Mouse (Mus musculus) embryonic facial prominence, embryonic 12.5 days (tissue): Measurements from ENCODE around the gene Hebp1. TPM values are rescaled to one million over a fixed set of nuclear protein-coding genes. Genes with fewer than 3 reads are reported as not detected.
A peak's percentile ranks its signal among the peaks of the same experiment; 100 is the strongest.

Experiments
- ATAC-seq: fragments of 200-750 bp; cut with Nextera tagmentation; 2 replicates; pipeline ENCODE4 v1.8.0; 2017; ENCODE audit not compliant: insufficient number of reproducible peaks, insufficient read depth, low FRiP score, low TSS enrichment
- H3K27ac ChIP-seq: fragments of 300-500 bp; sonication (generic); 2 replicates; pipeline ENCODE4 v1.5.1; 2016; ENCODE audit warnings: mild to moderate bottlenecking
- H3K27me3 ChIP-seq: fragments of 300-500 bp; sonication (generic); 2 replicates; pipeline ENCODE4 v1.6.1; 2016; ENCODE audit warnings: mild to moderate bottlenecking, moderate library complexity
- H3K36me3 ChIP-seq: fragments of 300-500 bp; sonication (generic); 2 replicates; pipeline ENCODE4 v1.6.1; 2016; ENCODE audit warnings: mild to moderate bottlenecking
- H3K4me1 ChIP-seq: fragments of 300-500 bp; sonication (generic); 2 replicates; pipeline ENCODE4 v1.6.1; 2016
- H3K4me2 ChIP-seq: fragments of 300-500 bp; sonication (generic); replicated peaks from 2 replicates; pipeline ENCODE4 v1.6.1; 2016; ENCODE audit warnings: mild to moderate bottlenecking, moderate library complexity
- H3K4me3 ChIP-seq: fragments of 300-500 bp; sonication (generic); 2 replicates; pipeline ENCODE4 v1.5.1; 2016; ENCODE audit warnings: mild to moderate bottlenecking
- H3K9ac ChIP-seq: fragments of 300-500 bp; sonication (generic); 2 replicates; pipeline ENCODE4 v1.6.1; 2016; ENCODE audit warnings: mild to moderate bottlenecking, moderate library complexity
- H3K9me3 ChIP-seq: fragments of 300-500 bp; sonication (generic); 2 replicates; pipeline ENCODE4 v1.6.1; 2016; ENCODE audit warnings: mild to moderate bottlenecking, moderate library complexity
- WGBS: fragments of 180-500 bp; shearing (Covaris S2); methylation state at CpG from one replicate; pipeline ENCODE4 v1.1.7; 2016; 5-methylcytosine and 5-hydroxymethylcytosine counted together
- polyA plus RNA-seq: library from polyadenylated mRNA; unstranded; fragments of >200 nt; fragmentation: Nextera tagmentation; extraction: Ambion mirVana; gene quantifications from 2 replicates; pipeline ENCODE4 v1.2.1, GENCODE M21; 2016

The Hebp1 gene
- polyA plus RNA-seq, 1 experiment from 2014 or later, result 6.8 TPM

GRCm38 (mm10) chr6:135219916-135220315 lies 22.1 kb upstream of the Hebp1 start:
- Histone ChIP-seq H3K9ac (no peak overlapping the region), H3K4me3 (no peak overlapping the region), H3K4me2 (no peak overlapping the region), H3K27ac (no peak overlapping the region), H3K36me3 (peaks cover 9% of the 10 kb centered on the region; the same call in 1 of the 2 replicates), H3K27me3 (no peaks in the 10 kb centered on the region), H3K4me1 (peaks cover 14% of the 10 kb centered on the region), H3K9me3 (no peaks in the 10 kb centered on the region)
- 80% methylated on average over 5 of the region's 5 CpGs for WGBS
- ATAC-seq, result no peak

- H3K27ac ChIP-seq, result 0 out of 2 replicates have a peak overlapping the region, but pooled peaks have one; percentile 30
- H3K4me3 ChIP-seq, result no peak overlapping the region
- no peak for ATAC-seq
- WGBS, result 60% methylated on average over 8 of the region's 8 CpGs
- H3K4me2 ChIP-seq, result no peak overlapping the region
- no peaks in the 10 kb centered on the region for H3K27me3 ChIP-seq
- peaks cover 6% of the 10 kb centered on the region; the same call in 1 of the 2 replicates for H3K4me1 ChIP-seq
- H3K9me3 ChIP-seq, result no peaks in the 10 kb centered on the region
- H3K36me3 ChIP-seq, result peaks cover 18% of the 10 kb centered on the region
- no peak overlapping the region for H3K9ac ChIP-seq
Measured at GRCm38 (mm10) chr6:135218330-135218729, 20.5 kb upstream of the Hebp1 start.

DNA sequence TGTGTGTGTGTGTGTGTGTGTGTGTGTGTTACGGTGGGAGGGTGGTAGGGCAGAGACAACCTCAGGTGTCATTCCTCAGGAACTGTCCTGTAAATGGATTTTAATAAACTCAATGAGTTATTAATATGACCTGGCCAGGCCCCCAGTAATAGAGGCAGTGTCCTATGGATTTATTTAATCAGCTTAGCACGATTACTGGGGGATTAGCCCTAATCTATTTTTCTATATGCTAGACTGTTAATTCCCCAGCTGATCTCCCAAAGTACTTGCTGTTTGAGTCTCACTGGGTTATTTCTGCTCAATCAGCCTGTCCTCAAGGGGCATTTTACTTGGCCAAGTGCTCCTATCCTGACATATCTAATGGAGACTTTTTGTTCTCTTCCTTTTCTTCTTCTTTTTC lies 14.8 kb upstream of the Hebp1 start:
- 68% methylated on average over 1 of the region's 2 CpGs for WGBS
- Histone ChIP-seq H3K9ac (no peak overlapping the region), H3K36me3 (peaks cover 9% of the 10 kb centered on the region), H3K4me3 (no peak overlapping the region), H3K4me1 (no peaks in the 10 kb centered on the region), H3K4me2 (no peak overlapping the region), H3K27ac (no peak overlapping the region), H3K9me3 (no peaks in the 10 kb centered on the region), H3K27me3 (no peaks in the 10 kb centered on the region)
- no peak for ATAC-seq

DNA sequence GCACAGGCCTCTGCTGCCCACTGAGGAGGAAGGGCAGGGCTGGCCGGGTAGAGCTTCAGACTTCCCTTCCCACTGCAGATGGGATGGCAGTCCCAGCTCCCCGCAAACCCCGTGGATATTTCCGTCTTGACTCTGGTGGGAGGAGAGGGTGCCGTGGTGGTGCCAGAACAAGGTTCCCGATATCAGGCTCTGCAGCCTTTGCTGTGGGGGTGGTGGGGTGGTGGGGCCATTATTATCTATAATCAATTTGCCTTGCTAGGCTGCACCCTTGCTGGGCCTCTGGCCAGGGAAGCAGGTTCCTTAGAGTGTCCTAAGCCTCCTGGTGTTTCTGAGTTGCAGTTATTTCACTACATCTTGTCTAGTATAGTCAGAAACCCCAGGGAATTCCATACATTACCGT lies 13.3 kb upstream of the Hebp1 start:
- 79% methylated on average over 7 of the region's 7 CpGs for WGBS
- no peaks in the 10 kb centered on the region for H3K9me3 ChIP-seq
- H3K9ac ChIP-seq, result no peak overlapping the region
- no peaks in the 10 kb centered on the region for H3K4me1 ChIP-seq
- no peak overlapping the region for H3K4me2 ChIP-seq
- H3K27me3 ChIP-seq, result no peaks in the 10 kb centered on the region
- no peak overlapping the region for H3K27ac ChIP-seq
- ATAC-seq, result no peak
- no peak overlapping the region for H3K4me3 ChIP-seq
- H3K36me3 ChIP-seq, result peaks cover 9% of the 10 kb centered on the region

GRCm38 (mm10) chr6:135206909-135207308 lies 9.1 kb upstream of the Hebp1 start:
- 86% methylated on average over 8 of the region's 8 CpGs for WGBS
- no peak overlapping the region for H3K9ac ChIP-seq
- H3K27me3 ChIP-seq, result no peaks in the 10 kb centered on the region
- H3K9me3 ChIP-seq, result no peaks in the 10 kb centered on the region
- no peak for ATAC-seq
- no peak overlapping the region for H3K4me3 ChIP-seq
- no peaks in the 10 kb centered on the region; the same call in 1 of the 2 replicates for H3K36me3 ChIP-seq
- H3K4me1 ChIP-seq, result no peaks in the 10 kb centered on the region
- no peak overlapping the region for H3K27ac ChIP-seq
- no peak overlapping the region for H3K4me2 ChIP-seq

- Histone ChIP-seq H3K9ac (no peak overlapping the region), H3K36me3 (no peaks in the 10 kb centered on the region; the same call in 1 of the 2 replicates), H3K27me3 (no peaks in the 10 kb centered on the region), H3K4me3 (no peak overlapping the region), H3K4me2 (no peak overlapping the region), H3K9me3 (no peaks in the 10 kb centered on the region), H3K4me1 (no peaks in the 10 kb centered on the region), H3K27ac (no peak overlapping the region)
- WGBS, result 88% methylated on average over 4 of the region's 4 CpGs
- ATAC-seq, result no peak
Measured at GRCm38 (mm10) chr6:135205802-135206201, 8.0 kb upstream of the Hebp1 start.

DNA sequence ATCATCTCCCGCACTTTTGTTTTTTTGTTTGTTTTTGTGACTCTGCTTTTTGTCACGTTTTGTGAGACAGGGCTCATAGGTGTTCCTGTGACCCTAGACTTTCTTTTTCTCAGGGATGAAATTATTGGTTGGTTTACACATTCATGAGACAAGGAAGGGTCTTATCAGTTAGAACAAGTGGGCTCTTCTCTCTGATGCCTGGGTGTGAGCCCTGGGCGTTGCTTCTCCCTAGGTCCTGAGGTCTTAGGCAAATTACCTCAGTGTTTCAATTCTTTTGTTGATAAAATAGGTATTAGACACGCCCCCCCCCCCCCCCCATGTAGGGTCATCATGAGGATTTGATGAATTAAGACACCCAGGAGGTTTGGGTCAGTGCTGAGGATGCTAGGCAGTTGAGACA lies 7.0 kb upstream of the Hebp1 start:
- Histone ChIP-seq H3K27ac (no peak overlapping the region), H3K4me2 (no peak overlapping the region), H3K4me1 (no peaks in the 10 kb centered on the region), H3K4me3 (no peak overlapping the region), H3K27me3 (no peaks in the 10 kb centered on the region), H3K9me3 (no peaks in the 10 kb centered on the region), H3K9ac (no peak overlapping the region), H3K36me3 (no peaks in the 10 kb centered on the region; the same call in 1 of the 2 replicates)
- 68% methylated on average over 4 of the region's 4 CpGs for WGBS
- ATAC-seq, result no peak

DNA sequence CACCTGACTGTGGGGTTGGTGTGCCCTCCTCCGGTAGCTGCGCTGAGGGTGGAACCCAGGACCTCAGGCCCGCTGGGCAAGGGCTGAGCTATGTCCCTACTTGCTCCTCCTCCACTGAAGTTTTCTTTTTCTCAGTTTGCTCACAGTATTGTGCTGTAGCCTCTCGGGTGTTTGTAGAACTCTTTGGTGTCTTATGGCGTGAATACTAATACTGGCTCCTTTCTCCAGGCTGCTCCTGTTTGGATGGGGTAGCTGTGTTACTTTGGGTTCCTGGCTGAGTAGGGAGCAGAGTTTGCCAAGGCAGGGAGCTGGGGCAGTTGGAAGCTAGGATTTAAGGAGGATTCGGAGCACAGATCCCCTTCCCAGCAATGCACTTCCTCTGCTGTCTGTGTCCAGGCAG lies 5.9 kb upstream of the Hebp1 start:
- ATAC-seq, result no peak
- 72% methylated on average over 6 of the region's 6 CpGs for WGBS
- H3K4me2 ChIP-seq, result no peak overlapping the region
- no peaks in the 10 kb centered on the region for H3K4me1 ChIP-seq
- H3K27ac ChIP-seq, result no peak overlapping the region
- H3K4me3 ChIP-seq, result no peak overlapping the region
- no peak overlapping the region for H3K9ac ChIP-seq
- no peaks in the 10 kb centered on the region for H3K27me3 ChIP-seq
- no peaks in the 10 kb centered on the region for H3K36me3 ChIP-seq
- no peaks in the 10 kb centered on the region for H3K9me3 ChIP-seq

GRCm38 (mm10) chr6:135202668-135203067 lies 4.8 kb upstream of the Hebp1 start:
- no peak overlapping the region for H3K4me3 ChIP-seq
- no peaks in the 10 kb centered on the region for H3K36me3 ChIP-seq
- 87% methylated on average over 6 of the region's 6 CpGs for WGBS
- H3K9me3 ChIP-seq, result no peaks in the 10 kb centered on the region
- H3K9ac ChIP-seq, result no peak overlapping the region
- ATAC-seq, result no peak
- no peak overlapping the region for H3K27ac ChIP-seq
- no peaks in the 10 kb centered on the region for H3K27me3 ChIP-seq
- H3K4me2 ChIP-seq, result no peak overlapping the region
- no peaks in the 10 kb centered on the region for H3K4me1 ChIP-seq

DNA sequence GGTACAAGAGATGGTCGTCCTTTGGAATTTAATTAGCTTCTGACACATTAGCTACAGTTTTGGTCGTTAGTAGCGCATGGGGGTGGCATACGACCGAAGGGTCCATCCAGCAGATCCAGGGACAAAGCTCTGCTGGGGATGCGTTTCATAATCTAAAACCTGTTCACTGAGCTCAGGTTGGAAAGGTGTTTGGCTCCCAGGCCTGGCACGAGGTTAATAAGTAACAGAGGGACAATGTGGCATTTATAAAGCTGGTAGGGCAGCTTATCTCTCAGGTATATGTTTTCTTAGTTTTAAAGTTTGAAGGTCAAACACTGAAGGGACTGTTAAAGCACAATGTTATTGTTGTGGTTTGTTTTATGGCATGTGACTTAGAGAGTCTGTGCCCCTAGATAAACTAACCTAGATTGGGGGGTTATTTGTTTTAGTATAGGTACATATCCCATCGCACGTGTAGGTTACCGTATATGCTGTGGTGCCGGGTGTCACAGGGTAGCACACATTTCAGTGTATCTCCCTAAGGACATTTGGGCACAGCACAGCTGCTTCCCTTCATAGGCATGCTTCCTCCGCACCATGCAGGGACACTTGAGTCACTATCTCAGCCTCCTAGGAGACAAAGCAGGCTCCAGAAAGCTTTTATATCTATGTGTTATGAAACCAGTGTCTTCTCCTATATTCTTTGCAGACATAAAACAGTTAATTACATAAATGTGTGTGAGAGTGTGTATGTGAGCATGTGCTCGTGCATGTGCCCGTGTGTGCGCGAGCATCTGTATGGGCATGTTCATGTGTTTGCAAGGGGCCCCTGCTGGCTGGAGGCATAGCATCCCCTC lies 2.5 kb upstream of the Hebp1 start:
- Histone ChIP-seq H3K9ac (no peak overlapping the region), H3K27me3 (no peaks in the 10 kb centered on the region), H3K4me3 (no peak overlapping the region), H3K4me2 (no peak overlapping the region), H3K9me3 (no peaks in the 10 kb centered on the region), H3K36me3 (no peaks in the 10 kb centered on the region), H3K4me1 (no peaks in the 10 kb centered on the region), H3K27ac (no peak overlapping the region)
- no peak for ATAC-seq
- WGBS, result 84% methylated on average over 16 of the region's 16 CpGs

DNA sequence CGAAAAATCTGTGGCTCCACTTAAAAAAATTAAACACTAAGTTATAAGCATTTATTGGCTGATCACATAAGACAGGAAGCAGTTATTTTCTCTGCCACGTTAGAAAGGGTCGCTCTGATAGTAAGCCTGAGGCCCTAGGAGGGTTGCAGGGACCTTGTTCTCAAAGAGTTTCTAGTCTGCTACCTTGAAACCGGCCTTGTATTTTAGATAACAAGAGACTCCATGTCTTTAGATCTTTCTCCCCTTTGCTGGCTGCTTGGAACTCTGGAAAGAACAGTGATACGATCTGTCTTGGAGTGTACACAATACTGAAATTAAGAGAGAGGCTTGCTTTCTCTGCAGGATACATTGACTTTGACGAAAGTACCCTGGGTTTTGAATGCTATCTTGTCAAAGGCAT lies 904 bp upstream of the Hebp1 start:
- no peaks in the 10 kb centered on the region for H3K27me3 ChIP-seq
- peak overlapping the region; percentile 75 for H3K4me2 ChIP-seq
- no peak overlapping the region for H3K27ac ChIP-seq
- H3K9ac ChIP-seq, result no peak overlapping the region
- WGBS, result 46% methylated on average over 6 of the region's 6 CpGs
- peak overlapping the region; percentile 90; the same call in 1 of the 2 replicates for H3K4me3 ChIP-seq
- H3K36me3 ChIP-seq, result no peaks in the 10 kb centered on the region
- no peaks in the 10 kb centered on the region for H3K9me3 ChIP-seq
- no peak for ATAC-seq
- H3K4me1 ChIP-seq, result peaks cover 4% of the 10 kb centered on the region

- WGBS, result 14% methylated on average over 7 of the region's 7 CpGs
- peak overlapping the region; percentile 77; the same call in 1 of the 2 replicates for H3K9ac ChIP-seq
- no peak overlapping the region for H3K27ac ChIP-seq
- H3K4me1 ChIP-seq, result peaks cover 10% of the 10 kb centered on the region
- no peaks in the 10 kb centered on the region for H3K27me3 ChIP-seq
- H3K4me2 ChIP-seq, result peak overlapping the region; percentile 75
- no peak for ATAC-seq
- H3K9me3 ChIP-seq, result no peaks in the 10 kb centered on the region
- H3K36me3 ChIP-seq, result no peaks in the 10 kb centered on the region
- peak overlapping the region; percentile 90 for H3K4me3 ChIP-seq
Measured at GRCm38 (mm10) chr6:135197446-135197845, 376 bp downstream of the Hebp1 start.
